Mouse (Mus musculus): ENCODE measurements around the gene Exosc5.

Gene Exosc5

DNA sequence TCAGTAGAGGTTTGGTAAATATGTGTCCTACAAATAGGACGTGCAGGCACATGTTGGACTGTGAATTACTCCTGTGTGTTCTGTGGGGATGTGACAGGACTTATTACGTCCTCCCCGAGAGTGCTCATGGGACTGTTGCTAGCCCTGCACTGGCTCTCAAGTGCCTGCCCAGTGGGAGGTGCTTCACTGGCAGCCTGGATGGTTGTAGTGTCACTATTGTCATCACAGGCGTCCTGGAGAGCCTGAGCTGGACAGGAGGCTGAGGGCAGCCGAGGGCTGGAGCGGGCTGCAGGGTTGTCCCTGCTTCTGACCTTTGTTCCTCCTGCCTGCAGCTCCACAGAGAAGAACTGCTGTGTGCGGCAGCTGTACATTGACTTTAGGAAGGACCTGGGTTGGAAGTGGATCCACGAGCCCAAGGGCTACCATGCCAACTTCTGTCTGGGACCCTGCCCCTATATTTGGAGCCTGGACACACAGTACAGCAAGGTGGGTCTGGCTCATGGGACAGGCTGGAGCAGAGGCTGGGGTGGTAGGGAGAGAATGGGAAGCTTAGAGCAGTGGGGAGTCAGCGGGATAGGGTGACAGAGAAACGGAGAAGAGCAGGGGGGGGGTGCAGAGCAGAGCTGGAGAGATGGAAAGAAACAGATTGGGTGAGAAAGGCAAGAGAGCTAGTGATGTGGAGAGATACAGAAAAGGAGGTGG is 45.0 kb downstream of the Exosc5 start:
- no peak for TF ChIP-seq GATA4 (IDR thresholded peaks at IDR 0.05; ENCODE audit: insufficient replicate concordance, low read length)

GRCm38 (mm10) chr7:25704716-25705364 is 45.9 kb downstream of the Exosc5 start:
- TF ChIP-seq GATA4 (IDR thresholded peaks at IDR 0.05; ENCODE audit: insufficient replicate concordance, low read length) = no peak

GRCm38 (mm10) chr7:25705801-25706251 is 46.9 kb downstream of the Exosc5 start:
- TF ChIP-seq GATA4 (IDR thresholded peaks at IDR 0.05; ENCODE audit: insufficient replicate concordance, low read length) = no peak; the same call in 1 of the 2 replicates

- no peak for TF ChIP-seq GATA4 (IDR thresholded peaks at IDR 0.05; ENCODE audit: insufficient replicate concordance, low read length)
Observed at GRCm38 (mm10) chr7:25706578-25707170, 47.7 kb downstream of the Exosc5 start.

- TF ChIP-seq GATA4 (IDR thresholded peaks at IDR 0.05; ENCODE audit: insufficient replicate concordance, low read length) = peak; percentile 16; the same call in 1 of the 2 replicates
Observed at GRCm38 (mm10) chr7:25707581-25708292, 48.8 kb downstream of the Exosc5 start.

DNA sequence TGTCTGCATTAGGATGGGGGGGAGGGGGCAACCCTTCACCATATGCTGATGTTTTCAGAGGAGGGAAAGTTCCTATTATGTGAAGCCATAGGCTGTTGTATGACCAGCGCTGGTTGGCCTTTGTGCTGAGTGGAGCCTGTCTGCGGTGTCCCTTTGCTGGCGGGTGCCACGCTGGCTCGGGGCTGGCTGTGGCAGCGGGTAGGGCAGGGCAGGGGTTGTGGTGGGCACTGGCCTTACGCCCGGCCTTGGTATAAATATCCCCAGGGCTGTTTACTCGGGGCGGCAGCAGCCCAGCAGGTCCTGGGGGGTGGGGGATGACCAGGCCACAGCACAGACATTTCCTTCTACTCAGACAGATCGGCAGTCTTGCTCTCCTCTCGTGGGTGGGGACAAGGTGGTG is 51.0 kb downstream of the Exosc5 start:
- TF ChIP-seq GATA4 (IDR thresholded peaks at IDR 0.05; ENCODE audit: insufficient replicate concordance, low read length) = no peak

GRCm38 (mm10) chr7:25710519-25711130 is 51.7 kb downstream of the Exosc5 start:
- no peak for TF ChIP-seq GATA4 (IDR thresholded peaks at IDR 0.05; ENCODE audit: insufficient replicate concordance, low read length)

DNA sequence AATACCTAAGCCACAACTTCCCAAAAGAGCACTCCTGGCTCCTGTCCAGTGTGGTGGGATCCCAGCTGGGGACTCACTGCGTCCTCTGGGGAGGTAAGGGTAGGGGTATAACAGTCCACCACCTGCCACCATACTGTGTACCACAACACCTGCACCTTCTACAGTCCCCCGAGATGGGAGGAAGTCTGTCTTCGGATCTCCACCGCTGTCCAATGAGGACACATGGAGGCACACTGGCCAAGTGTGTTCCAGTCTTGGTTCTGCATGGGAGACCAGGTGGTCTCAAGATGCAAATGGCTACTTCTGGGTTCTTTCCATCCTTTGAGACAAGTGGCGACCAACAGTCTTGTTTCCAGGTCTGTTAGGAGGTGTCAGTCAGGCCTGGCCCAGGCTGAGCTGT is 52.2 kb downstream of the Exosc5 start:
- TF ChIP-seq GATA4 (IDR thresholded peaks at IDR 0.05; ENCODE audit: insufficient replicate concordance, low read length) = no peak

- no peak for TF ChIP-seq GATA4 (IDR thresholded peaks at IDR 0.05; ENCODE audit: insufficient replicate concordance, low read length)
Observed at GRCm38 (mm10) chr7:25711731-25712197, 52.8 kb downstream of the Exosc5 start.

- TF ChIP-seq GATA4 (IDR thresholded peaks at IDR 0.05; ENCODE audit: insufficient replicate concordance, low read length) = no peak
Observed at GRCm38 (mm10) chr7:25712801-25713200, 53.8 kb downstream of the Exosc5 start.

GRCm38 (mm10) chr7:25714581-25714980 is 55.6 kb downstream of the Exosc5 start:
- no peak for TF ChIP-seq GATA4 (IDR thresholded peaks at IDR 0.05; ENCODE audit: insufficient replicate concordance, low read length)

GRCm38 (mm10) chr7:25715731-25716271 is 56.8 kb downstream of the Exosc5 start:
- TF ChIP-seq GATA4 (IDR thresholded peaks at IDR 0.05; ENCODE audit: insufficient replicate concordance, low read length) = no peak

GRCm38 (mm10) chr7:25717478-25717877 is 58.5 kb downstream of the Exosc5 start:
- TF ChIP-seq GATA4 (IDR thresholded peaks at IDR 0.05; ENCODE audit: insufficient replicate concordance, low read length) = no peak

DNA sequence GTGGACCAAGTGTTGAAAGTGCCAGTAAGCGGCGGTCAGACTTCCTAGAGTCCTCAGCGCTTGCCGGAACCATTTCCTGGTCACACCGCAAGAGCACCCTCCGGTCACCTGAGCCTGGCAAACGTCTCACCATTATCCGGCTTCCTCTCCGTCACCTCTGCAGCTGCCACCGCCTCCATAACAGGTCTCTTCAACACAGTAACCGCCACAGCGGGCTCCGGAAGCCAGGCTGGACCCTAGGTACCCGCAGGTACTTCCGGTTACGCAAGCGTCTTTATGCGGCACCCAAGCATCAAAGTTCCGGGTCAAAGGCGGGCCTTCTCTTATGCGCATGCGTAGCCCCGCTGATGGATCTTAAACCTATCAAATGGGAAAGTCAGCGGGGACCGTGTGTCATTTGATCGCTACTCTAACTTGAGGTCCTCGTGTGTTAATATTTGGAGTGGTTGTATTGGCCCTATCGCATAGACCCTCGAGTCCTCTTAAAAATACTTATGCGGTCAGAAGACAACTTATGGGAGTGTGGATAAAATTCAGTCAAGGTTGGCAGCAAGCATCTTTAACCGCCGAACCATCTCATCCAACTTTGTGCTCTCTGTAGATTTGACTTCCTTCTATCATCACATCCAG is 59.9 kb downstream of the Exosc5 start, which contains the start of gene Ccdc97:
Gene Ccdc97 (minus strand): TSS at position 301 of the 630 bp plus-strand sequence.
- TF ChIP-seq GATA4 (IDR thresholded peaks at IDR 0.05; ENCODE audit: insufficient replicate concordance, low read length) = no peak

Data from liver, adult (tissue).